ENCODE assay signal across 9 mouse cellular contexts in the genomic region with DNA sequence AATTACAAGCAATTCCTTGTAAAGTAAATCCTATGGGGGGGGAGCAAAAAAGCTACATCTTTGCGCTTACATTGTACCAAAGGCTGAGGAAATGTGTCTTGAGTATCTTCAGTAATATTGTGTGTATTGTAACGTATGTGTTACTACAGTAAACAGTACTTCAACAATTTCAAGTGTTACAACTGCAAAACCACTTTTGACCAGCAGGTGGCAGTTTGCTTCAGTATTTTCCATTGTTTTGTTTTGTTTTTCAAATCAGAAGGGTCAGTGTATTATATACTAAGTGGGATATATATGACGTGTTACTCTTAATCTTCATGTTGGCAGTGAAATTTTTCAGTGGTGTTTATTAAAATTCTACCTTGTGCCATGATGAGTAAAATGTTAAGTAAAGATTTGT. TPM values are rescaled to one million over a fixed set of nuclear protein-coding genes. Genes with fewer than 3 reads are reported as not detected.
DNase-seq lines count a peak whose midpoint lies in the region; ATAC-seq and TF ChIP-seq lines count a peak whose summit lies in the region.
"Had no signal": no experiment of that assay in that cellular context is flagged by ENCODE, and none has a peak within 500 bp of the region (broad histone marks: within the 10 kb centered on the region; RNA-seq: fewer than 3 reads in every experiment).

No protein-coding gene starts in this region.

- no peak for TF ChIP-seq CTCF in thymus, adult 2 months (IDR thresholded peaks at IDR 0.05; ENCODE audit: borderline replicate concordance, control insufficient read depth, extremely low read depth, insufficient read depth, low read length, poor library complexity)

- DNase-seq in heart, postnatal 14 days: peak; percentile 23 to 53
- DNase-seq in thymus, adult 2 months: peak; percentile 27
- no peak for DNase-seq in thymus, adult 18-20 months
- peak; percentile 52 for DNase-seq in c-Kit-positive CD71-negative TER-119-negative erythroid progenitor cells, embryonic 14.5 days (ENCODE audit: low read depth)
- DNase-seq in kidney, postnatal 4 days: peak; percentile 50 to 64
- DNase-seq in retina, embryonic 14.5 days (ENCODE audit: low spot score): peak; percentile 74
- no peak for DNase-seq in yolk sac, embryonic 10.5 days (ENCODE audit: low spot score)

- ATAC-seq in heart, embryonic 12.5 days (ENCODE audit: insufficient number of reproducible peaks, low FRiP score): no peak

- TF ChIP-seq POLR2A in thymus, adult 2 months (IDR thresholded peaks at IDR 0.05; ENCODE audit: control insufficient read depth, extremely low read depth, insufficient read depth, low read length, poor library complexity): no peak

- H3K4me2 ChIP-seq in heart, embryonic 12.5 days: no peak overlapping the region
- H3K4me2 ChIP-seq: embryonic facial prominence, embryonic 12.5 days had no signal

- H3K36me3 ChIP-seq in heart, embryonic 12.5 days: peaks cover 3% of the 10 kb centered on the region; the same call in 1 of the 2 replicates
- H3K36me3 ChIP-seq in thymus, adult 2 months (ENCODE audit: control insufficient read depth, insufficient read depth, low read length): no peaks in the 10 kb centered on the region
- H3K36me3 ChIP-seq: embryonic facial prominence, embryonic 12.5 days had no signal

- H3K27me3 ChIP-seq in heart, embryonic 12.5 days (replicated peaks): no peaks in the 10 kb centered on the region
- no peaks in the 10 kb centered on the region for H3K27me3 ChIP-seq in thymus, adult 2 months (ENCODE audit: control insufficient read depth, insufficient read depth, low read length)
- H3K27me3 ChIP-seq: embryonic facial prominence, embryonic 12.5 days had no signal

- H3K4me3 ChIP-seq in heart, embryonic 12.5 days: no peak overlapping the region
- H3K4me3 ChIP-seq in thymus, adult 2 months (ENCODE audit: control insufficient read depth, insufficient read depth, low read length): no peak overlapping the region
- H3K4me3 ChIP-seq: embryonic facial prominence, embryonic 12.5 days had no signal

- no peaks in the 10 kb centered on the region for H3K4me1 ChIP-seq in heart, embryonic 12.5 days (replicated peaks)
- no peaks in the 10 kb centered on the region for H3K4me1 ChIP-seq in thymus, adult 2 months (replicated peaks; ENCODE audit: control insufficient read depth, insufficient read depth, low read length)
- H3K4me1 ChIP-seq: embryonic facial prominence, embryonic 12.5 days had no signal

- 44% methylated on average over 3 of the region's 3 CpGs for WGBS in heart, embryonic 12.5 days
- 59% methylated on average over 3 of the region's 3 CpGs for WGBS in thymus, adult 2 months

- intact Hi-C loops in heart, postnatal 14 days (cut with DNase I): loop anchor here (10.0 kb wide), 1 partner anchor 629 kb away; a partner anchor contains a TSS

- H3K9me3 ChIP-seq in heart, embryonic 12.5 days (replicated peaks): no peaks in the 10 kb centered on the region
- H3K9me3 ChIP-seq: embryonic facial prominence, embryonic 12.5 days had no signal

- no peak overlapping the region for H3K9ac ChIP-seq in heart, embryonic 12.5 days
- H3K9ac ChIP-seq: embryonic facial prominence, embryonic 12.5 days had no signal

- H3K27ac ChIP-seq in heart, embryonic 12.5 days (ENCODE audit: poor library complexity, severe bottlenecking): no peak overlapping the region
- H3K27ac ChIP-seq in thymus, adult 2 months (ENCODE audit: control insufficient read depth, insufficient read depth, low read length): no peak overlapping the region
- H3K27ac ChIP-seq: embryonic facial prominence, embryonic 12.5 days had no signal

RNA-seq across cellular contexts. Expression of a gene that starts 16.2 kb away (rescaled TPM):
- 10 to 100 TPM; 74.4 to 78.1 TPM for total RNA-seq in heart, postnatal 14 days (2021)
- 57.5 and 59.3 TPM in 2 replicates for polyA plus RNA-seq in heart, embryonic 12.5 days (2016; fragmentation: Nextera tagmentation; extraction: Ambion mirVana)
- polyA plus RNA-seq in thymus, adult 2 months (2012; rRNA removed): 15.9 and 16.7 TPM in 2 replicates

Comparison
In these comparisons a context has a peak if more than half of its experiments do, and no peak if none do; other contexts are left out.
1. DNase-seq: peak in heart, postnatal 14 days (2 of 2), thymus, adult 2 months (single experiment), c-Kit-positive CD71-negative TER-119-negative erythroid progenitor cells, embryonic 14.5 days (single experiment), kidney, postnatal 4 days (2 of 2) and retina, embryonic 14.5 days (single experiment); none in thymus, adult 18-20 months (0 of 2) and yolk sac, embryonic 10.5 days (single experiment).